Mouse (Mus musculus): Measurements from ENCODE around the gene Csrnp1.

- TF ChIP-seq CTCF (IDR thresholded peaks at IDR 0.05; ENCODE audit: low read depth) (no peak), EP300 (IDR thresholded peaks at IDR 0.05; ENCODE audit: low read depth) (no peak)
Observed at GRCm38 (mm10) chr9:119933675-119934074, 50.8 kb downstream of the Csrnp1 start.

All from liver, embryonic 14.5 days (tissue).